Mouse (Mus musculus) heart, adult 8-10 months (tissue): ENCODE results near the gene Gm10100. TPM values are rescaled to one million over a fixed set of nuclear protein-coding genes. Genes with fewer than 3 reads are reported as not detected.
"Not testable (repeated sequence)": the region's sequence is repeated elsewhere in the genome, so short reads cannot be mapped to it uniquely, and the experiment has no call there.

ENCODE experiments used
- DNase-seq: peaks from one replicate; pipeline ENCODE4 v3.0.0; 2022; ENCODE audit warnings: low spot score
- total RNA-seq, 4 experiments: library from RNA; stranded (reverse); gene quantifications; 2 replicates each; pipeline ENCODE4 v1.2.4; 2022

The Gm10100 gene
- not detected for total RNA-seq

- no peak for DNase-seq
Observed at GRCm38 (mm10) chr10:77726186-77726585, at the start of gene Gm10100. Gene Gm10100, plus strand, starts transcription at chr10:77726486.

GRCm38 (mm10) chr10:77677562-77677961, 48.7 kb upstream of the Gm10100 start:
- DNase-seq: no peak

- no peak for DNase-seq
Observed at GRCm38 (mm10) chr10:77682994-77683393, 43.3 kb upstream of the Gm10100 start.

- no peak for DNase-seq
Observed at GRCm38 (mm10) chr10:77684181-77684580, 42.1 kb upstream of the Gm10100 start.

- DNase-seq: peak; percentile 15
Observed at GRCm38 (mm10) chr10:77685895-77686664, 40.2 kb upstream of the Gm10100 start, which contains the start of gene Tspear. Gene Tspear, plus strand, starts transcription at chr10:77686569.

GRCm38 (mm10) chr10:77687021-77687420, 39.3 kb upstream of the Gm10100 start:
- no peak for DNase-seq

GRCm38 (mm10) chr10:77690356-77690807, 35.9 kb upstream of the Gm10100 start, which contains the start of gene Gm19402:
Gene Gm19402, minus strand, starts transcription at chr10:77690757.
- DNase-seq: not testable (repeated sequence)

GRCm38 (mm10) chr10:77697133-77697532, 29.2 kb upstream of the Gm10100 start, which contains the start of gene Gm9508:
Gene Gm9508, minus strand, starts transcription at chr10:77697233.
- DNase-seq: no peak

- DNase-seq: no peak
Observed at GRCm38 (mm10) chr10:77706326-77706725, 20.0 kb upstream of the Gm10100 start, which contains the start of gene Gm10272. Gene Gm10272, plus strand, starts transcription at chr10:77706626.

GRCm38 (mm10) chr10:77709831-77710230, 16.5 kb upstream of the Gm10100 start:
- DNase-seq: no peak

GRCm38 (mm10) chr10:77711157-77711556, 15.1 kb upstream of the Gm10100 start, which contains the start of gene Gm10024:
Gene Gm10024, plus strand, starts transcription at chr10:77711457.
- not testable (repeated sequence) for DNase-seq

- no peak for DNase-seq
Observed at GRCm38 (mm10) chr10:77713734-77714133, 12.6 kb upstream of the Gm10100 start.

- no peak for DNase-seq
Observed at GRCm38 (mm10) chr10:77715507-77715906, 10.8 kb upstream of the Gm10100 start, which contains the start of gene Gm10142. Gene Gm10142, plus strand, starts transcription at chr10:77715807.

GRCm38 (mm10) chr10:77720299-77720698, 6.0 kb upstream of the Gm10100 start, which contains the start of gene Krtap12-1:
Gene Krtap12-1, plus strand, starts transcription at chr10:77720599.
- DNase-seq: not testable (repeated sequence)

- no peak for DNase-seq
Observed at GRCm38 (mm10) chr10:77724855-77725254, 1.4 kb upstream of the Gm10100 start.

GRCm38 (mm10) chr10:77728280-77728679, 2.0 kb downstream of the Gm10100 start:
- no peak for DNase-seq

- no peak for DNase-seq
Observed at GRCm38 (mm10) chr10:77729241-77729640, 3.0 kb downstream of the Gm10100 start.

- no peak for DNase-seq
Observed at GRCm38 (mm10) chr10:77735928-77736327, 9.6 kb downstream of the Gm10100 start.

- no peak for DNase-seq
Observed at GRCm38 (mm10) chr10:77738929-77739328, 12.6 kb downstream of the Gm10100 start.

- not testable (repeated sequence) for DNase-seq
Observed at GRCm38 (mm10) chr10:77741924-77742688, 15.8 kb downstream of the Gm10100 start, which contains the start of gene Gm18596. Gene Gm18596, minus strand, starts transcription at chr10:77742638.

- not testable (repeated sequence) for DNase-seq
Observed at GRCm38 (mm10) chr10:77750686-77751085, 24.4 kb downstream of the Gm10100 start.

- DNase-seq: not testable (repeated sequence)
Observed at GRCm38 (mm10) chr10:77751254-77751653, 25.0 kb downstream of the Gm10100 start, which contains the start of gene Gm9736. Gene Gm9736, minus strand, starts transcription at chr10:77751354.
